Mouse (Mus musculus) common myeloid progenitor, adult 5-6 weeks (primary cell): ENCODE results near the gene Tmem14a. TPM values are rescaled to one million over a fixed set of nuclear protein-coding genes. Genes with fewer than 3 reads are reported as not detected.
"Not testable (repeated sequence)": the region's sequence is repeated elsewhere in the genome, so short reads cannot be mapped to it uniquely, and the experiment has no call there.

ENCODE experiments used
- ATAC-seq: replicated peaks from 2 replicates; pipeline ENCODE4 v1.8.0; 2016; ENCODE audit warnings: low read depth, mild to moderate bottlenecking, moderate TSS enrichment, inconsistent platforms; ENCODE audit not compliant: poor library complexity, severe bottlenecking
- total RNA-seq: library from RNA; stranded (forward); fragments of 200-1000, 187-1606 nt; gene quantifications from 2 replicates; pipeline ENCODE4 v1.2.3, GENCODE M21; 2017

The Tmem14a gene
- total RNA-seq, result 4.3 and 13.6 TPM in 2 replicates

DNA sequence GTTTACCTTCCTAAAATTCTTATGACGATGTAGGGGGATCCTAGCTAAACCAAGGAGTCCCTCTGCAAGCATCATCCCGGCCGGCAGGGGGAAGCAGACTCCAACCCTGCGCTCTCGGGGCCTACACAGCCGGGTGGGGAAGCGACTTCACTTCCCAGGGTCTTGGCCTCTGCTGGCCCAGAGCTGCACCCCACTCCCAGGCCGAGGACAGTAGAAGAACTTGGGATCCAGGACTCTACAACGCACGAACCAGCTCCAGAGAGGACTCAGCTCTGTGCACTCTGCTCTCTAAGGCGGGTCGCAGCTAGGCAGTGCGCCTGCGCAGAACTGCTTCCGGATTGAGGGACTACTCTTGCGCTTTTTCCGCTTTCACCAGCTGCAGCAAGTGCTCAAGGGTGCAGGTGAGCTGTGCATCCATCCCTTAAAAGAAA, at the start of gene Tmem14a:
Tmem14a (plus strand) TSS at position 87 of the 431 bp plus-strand sequence.
- peak; percentile 97 for ATAC-seq

DNA sequence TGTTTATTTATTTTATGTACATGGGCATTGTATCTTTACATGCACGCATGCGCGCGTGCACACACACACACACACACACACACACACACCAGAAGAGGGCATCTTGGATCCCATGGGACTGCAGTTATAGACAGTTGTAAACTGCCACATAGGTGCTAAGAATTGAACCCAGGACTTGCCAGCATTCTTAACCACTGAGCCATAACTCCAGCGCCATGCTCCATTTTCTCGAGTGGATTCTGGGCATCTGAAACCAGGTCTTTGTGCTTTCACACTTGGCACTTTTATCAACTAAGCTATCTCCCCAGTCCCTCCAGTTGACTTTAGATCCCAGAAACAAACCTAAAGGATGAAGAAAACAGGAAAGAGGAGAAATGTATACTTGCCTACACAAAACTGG, 33.2 kb upstream of the Tmem14a start:
- no peak for ATAC-seq

DNA sequence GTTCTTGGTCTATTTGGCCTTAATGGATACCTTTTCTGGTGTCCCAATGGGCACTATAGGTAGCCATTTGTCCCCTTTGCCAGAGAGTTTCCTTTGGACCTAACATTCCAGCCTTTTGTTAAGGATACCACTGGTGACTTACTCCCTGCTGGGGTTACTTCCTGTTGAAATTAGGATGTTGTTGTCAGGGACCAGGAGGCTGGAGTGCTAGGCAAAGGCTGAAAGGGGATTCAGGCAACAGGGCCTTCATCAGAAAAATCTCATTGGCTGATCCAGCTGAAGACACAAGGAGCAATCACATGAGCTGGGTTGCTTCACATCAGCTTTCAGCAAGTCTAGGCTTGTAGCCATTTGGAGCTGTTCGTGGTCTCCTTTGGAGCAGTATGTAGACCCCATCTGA, 12.1 kb upstream of the Tmem14a start:
- no peak for ATAC-seq

DNA sequence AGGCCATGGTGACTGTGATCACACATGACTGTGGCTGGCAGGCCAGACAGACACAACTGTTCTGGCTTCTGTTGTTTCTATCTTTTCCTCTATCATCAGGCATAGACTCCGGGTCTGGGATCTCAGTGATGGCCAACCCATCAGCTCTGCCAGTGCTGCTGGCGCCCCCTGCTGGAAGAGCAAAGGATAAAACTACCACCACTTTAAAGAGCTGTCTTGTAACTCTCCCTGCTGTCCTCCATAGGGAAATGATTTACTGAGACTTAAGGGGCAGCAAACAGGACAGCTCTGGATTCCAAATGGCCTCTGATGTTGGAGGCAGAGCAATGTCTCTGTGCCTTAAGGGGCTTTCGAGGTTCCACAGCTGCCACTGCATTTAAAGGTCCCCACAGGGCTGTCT, 4.8 kb upstream of the Tmem14a start:
- peak; percentile 76 for ATAC-seq

DNA sequence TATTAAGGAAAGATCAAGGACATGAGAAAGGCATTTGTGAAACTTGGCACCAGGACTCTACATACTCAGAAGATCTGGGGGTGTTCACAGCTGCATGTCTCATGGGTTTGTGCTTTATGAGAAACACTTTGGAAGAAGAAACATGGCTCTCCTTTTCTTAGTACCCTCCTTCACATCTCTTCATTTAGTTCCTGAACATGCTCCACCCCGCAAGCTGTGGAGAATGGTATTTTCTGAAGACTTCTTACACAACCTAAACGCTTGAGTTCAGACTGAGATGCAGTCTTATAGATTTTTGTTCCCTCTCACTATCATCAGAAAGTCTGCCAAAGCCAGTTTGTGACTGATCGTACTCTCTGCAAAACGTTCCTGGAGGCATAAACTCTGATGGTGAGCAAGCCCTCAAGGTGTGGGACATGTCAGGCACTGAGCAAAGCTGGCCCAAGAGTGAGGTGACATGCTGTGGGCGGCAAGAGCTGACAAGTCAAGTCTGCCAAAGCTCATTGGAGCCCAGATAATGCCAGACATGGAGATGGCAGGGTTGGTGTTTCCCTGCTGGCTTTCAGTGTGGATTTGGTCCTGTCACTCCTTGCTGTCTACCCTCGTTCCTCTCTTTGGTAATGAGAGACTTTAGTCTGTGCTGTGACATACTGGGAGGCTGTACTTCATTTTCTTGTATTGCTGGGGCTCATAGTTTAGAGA, 4.2 kb upstream of the Tmem14a start:
- not testable (repeated sequence) for ATAC-seq

DNA sequence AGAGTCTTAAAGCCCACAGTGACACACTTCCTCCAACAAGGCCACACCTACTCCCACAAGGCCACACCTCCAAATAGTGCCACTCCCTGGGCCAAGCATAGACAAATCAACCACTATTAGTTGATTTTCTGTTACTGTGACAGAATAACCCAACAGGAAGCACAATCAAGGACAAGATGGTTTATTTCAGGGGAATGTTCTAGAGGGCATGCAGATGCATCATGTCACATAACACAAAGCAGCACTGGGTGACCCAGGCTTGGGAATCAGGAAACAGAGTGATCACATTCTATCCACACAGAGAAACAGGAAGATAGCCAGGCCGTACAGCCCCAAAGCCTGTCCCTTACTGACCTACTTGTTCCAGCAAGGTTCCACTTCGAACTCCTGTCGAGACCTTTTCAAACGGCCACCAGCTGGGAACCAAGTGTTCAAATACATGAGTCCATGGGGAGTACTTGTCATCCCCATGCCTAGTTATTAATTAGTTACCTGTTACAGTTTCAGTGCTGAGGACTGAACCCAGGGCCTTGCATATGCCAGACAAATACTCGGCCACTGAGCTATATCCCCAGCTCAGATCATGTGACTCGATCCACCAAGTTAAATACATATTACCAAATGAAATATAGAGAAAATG, 9.5 kb downstream of the Tmem14a start:
- ATAC-seq, result 0 out of 2 replicates have a peak, but pooled peaks have one; percentile 22

DNA sequence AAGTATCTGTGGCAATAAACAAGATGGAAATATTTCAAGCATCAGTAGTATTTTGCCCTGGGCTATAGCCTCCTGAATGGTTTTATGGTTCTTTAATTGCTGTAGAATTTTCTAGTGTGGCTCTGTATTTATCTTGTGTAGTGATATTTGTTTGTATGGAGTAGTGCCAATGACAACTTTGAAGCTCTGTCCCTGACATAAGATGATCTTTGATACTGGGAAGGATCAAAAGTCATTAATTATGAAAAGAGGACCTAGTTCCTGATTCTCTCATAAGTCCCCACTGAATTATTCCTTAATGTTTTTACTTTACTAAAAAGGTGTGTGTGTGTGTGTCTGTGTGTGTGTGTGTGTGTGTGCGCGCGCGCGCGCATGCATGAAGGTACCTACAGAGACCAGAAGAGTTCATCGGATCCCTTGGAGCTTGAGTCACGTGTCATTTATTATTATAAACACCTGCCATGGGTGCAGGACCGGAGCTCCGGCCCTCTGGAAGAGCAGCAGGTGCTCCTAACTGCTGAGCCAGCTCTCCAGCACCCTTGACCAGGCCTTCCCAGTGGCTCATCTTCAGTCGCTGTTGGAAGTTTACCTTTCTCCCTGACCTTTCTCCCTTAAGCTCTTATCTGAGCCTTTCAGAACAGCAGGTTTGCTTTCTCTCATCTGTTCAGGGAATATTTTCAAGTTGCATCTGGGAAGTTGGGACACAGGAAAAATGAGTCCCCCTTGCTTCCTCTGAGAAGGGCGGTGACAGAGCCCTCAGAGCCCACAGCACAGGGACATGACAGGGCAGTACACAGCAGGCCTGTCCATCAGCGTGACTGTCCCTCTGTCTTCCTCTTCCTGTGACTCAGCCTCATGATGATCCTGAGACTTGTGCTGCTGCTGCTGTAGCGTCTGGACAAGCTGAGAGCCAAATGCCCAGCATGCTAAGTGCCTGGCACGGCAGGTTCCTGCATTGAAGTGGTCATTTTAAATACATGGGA, 10.7 kb downstream of the Tmem14a start:
- not testable (repeated sequence) for ATAC-seq

DNA sequence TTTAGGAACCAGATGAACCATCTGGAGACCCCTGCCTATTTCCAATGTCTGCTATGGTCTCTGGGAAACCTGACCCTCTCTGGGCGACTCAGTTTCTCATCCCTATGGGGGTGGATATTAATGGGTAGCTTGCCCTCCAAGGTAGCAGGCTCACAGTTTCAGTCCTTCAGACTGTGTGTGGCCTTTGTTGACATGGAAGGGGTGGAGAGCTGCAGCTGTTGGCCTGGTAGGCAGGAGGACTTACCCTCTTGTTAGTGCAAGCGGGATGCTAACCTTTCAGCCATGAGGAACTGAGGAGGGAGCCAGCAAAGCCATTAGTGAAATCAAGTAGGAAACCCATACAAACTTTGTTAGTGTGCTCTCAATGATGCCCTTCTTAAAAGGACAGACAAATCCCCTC, 12.0 kb downstream of the Tmem14a start:
- no peak for ATAC-seq

DNA sequence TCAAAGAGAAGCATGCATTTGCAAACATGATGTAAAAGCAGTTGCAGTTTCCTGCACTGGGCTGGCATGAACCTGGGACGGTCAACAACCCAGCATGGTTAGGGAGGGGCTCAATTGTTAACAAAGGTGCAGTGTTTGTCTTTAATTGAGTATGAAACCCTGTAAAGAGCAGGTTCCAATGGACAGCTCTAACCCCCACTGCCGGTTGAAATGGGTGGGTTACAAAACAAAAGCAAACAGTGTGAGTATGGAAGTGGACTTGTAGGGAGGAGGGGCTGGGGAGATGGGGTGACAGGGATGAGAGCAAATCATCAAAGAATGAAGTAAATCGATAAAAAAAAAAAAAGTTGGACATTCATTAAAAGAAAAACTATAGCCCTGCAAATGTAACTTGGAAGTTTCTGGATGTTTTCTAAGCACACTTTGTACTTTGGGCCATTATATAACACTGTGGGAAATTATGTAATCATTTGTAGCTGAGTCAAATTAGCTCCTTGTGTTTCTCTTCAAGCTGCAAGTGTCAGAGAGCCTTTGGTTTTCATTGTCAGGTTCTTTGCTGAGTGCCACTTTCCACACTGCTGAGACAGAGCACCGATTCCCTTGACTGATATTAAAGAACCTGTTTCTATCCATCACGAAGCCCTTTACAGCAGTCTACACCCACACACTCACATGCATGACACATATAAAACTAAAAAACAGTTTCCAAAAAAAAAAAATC, 13.5 kb downstream of the Tmem14a start:
- ATAC-seq, result no peak

DNA sequence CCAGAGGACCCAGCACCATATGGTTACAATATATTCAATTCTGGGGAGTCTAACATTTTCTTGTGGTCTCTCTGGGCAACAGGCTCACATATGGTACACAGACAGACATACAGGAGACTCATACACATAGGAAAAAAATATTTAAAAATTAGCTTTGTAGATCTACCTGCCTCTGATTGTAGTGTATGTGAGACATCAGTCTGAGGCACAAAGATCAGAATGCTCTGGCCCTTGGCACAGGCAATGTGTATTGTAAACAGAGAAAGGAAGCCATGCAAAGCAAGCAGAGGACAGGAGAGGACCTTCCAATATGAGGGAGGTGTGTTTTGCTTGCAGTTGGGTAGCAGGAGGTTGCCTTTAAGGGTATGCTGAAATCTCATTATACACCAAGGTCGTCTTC, 14.1 kb downstream of the Tmem14a start:
- no peak for ATAC-seq

DNA sequence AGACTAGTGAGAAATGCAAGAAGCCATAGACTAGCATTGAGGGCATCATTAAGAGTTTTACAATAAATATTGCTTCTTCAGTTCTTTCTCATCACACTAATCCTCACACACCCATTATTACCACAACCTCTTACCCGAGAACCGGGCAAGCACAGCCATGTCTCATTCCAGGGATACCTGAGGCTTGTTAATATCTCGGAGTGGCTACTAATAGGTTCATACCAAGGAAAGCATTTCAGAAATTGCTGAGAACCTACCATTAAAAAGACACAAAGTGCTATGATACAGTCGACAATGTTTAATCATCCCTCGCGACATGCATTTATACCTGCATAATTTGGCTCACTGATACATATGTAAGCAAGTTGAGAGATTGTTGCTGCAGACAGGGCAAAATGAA, 17.0 kb downstream of the Tmem14a start:
- ATAC-seq, result no peak

DNA sequence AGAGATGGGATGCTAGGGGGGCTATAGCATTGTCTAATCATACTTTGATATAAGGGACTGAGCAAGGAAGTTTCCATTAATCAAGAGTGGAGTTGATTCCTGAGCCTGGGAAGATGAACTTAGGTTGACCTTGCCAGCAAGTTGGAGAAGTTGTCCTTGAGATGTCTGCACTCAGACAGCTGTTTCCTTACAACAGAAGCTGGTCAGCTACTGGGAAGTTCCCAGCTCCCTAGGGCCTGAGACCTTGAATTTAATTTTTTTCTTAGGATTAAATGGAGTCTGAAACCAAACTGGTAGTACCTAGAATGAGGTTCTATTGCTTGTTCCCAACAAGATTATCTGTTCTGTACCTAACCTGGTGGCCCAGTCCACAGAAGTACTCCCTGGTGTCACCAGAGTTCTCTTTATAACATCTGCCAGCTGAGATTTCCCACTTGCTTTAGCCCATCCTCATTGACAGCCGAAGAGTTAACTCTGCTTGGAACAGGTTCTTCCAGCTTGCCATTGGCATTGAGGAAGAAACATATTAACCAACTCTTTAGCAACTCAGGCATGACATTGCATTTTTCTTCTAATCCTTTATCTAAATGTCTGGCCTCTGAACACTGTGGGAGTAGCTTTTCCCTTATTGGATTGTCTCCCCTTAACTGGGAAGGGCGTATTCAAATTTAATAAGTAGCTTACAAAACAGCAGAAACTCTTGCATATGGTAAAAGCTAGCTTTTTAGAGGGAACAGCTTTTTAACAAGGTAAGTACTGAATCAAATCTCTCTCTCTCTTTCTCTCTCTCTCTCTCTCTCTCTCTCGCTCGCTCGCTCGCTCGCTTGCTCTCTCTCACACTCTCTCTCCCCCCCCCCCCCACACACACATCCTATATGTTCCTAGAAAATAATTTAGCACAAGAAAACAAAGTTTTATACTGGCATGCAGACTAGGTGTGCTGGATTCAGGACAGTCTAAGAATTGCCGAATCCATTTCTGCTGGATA, 21.8 kb downstream of the Tmem14a start, which contains the start of gene Gsta3:
Gsta3 (plus strand) TSS at position 679 of the 988 bp plus-strand sequence.
- ATAC-seq, result peak; percentile 96

DNA sequence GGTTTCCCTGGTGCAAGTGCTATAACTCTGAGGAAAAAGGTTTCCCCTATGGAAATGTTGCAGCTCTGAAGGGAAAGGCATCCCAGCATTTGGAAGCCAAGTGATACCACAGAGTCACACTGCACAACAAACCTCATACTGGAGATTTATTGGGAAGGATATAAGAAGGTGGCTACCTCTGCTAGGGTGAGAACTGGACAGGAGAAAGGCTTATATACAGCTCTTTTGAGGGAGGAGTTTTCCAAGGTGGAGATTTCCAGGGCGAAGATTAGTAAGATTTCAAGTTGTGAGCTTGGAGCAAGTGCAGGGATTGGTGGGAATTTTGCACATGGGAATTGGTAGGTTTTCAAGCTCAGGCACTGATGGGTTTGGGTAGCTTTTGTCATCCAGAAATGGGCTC, 22.7 kb downstream of the Tmem14a start:
- no peak for ATAC-seq

DNA sequence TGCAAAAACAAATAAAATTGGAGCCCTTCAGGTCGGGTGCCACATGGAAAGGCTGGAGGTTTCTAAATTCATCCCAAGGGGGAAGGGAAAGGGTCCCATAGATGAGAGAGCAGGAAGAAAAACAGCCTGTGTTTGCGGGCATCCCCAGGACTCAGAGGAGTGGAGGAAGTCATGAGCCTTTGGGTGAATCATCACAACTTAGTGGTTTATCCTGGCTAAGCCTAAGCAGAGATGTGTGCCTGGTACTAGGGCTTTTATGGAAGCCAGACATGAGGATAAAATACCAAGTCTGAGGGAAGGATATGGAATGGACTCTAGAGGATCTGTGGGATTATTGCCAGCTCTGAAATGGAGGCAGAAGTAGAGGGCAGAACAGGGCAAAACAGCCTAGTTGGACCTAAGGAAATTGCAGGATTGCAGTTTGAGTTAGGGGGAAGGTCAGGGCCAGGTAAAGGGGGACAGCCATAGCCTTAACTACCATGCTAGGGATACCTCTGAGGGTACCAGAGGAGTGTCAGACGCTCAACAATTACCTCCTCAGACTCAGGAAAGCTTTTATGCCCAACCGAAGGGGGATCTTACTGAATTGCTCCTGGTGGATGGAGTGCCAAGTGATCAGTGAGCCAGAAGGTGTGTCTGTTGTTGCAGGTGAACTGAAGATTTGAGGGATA, 26.1 kb downstream of the Tmem14a start:
- ATAC-seq, result no peak

DNA sequence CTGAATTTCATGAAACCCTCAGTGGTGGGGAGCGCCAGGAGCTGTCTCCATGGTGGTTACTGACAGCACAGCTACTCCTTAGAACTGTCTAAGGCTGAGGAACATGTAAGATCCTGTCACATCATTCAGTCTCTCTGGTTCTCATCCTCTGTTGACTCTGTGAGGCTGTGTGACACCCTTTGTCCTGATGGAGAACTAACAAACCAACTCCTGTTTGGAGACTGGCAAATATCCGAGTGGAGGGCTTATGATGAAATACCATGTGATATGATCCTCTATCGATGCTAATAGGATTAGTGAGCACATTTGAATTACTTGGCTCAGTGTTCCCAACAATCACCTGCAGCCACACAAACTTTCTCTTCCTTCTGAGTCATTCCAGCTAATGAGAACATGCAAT, 27.8 kb downstream of the Tmem14a start:
- no peak for ATAC-seq

DNA sequence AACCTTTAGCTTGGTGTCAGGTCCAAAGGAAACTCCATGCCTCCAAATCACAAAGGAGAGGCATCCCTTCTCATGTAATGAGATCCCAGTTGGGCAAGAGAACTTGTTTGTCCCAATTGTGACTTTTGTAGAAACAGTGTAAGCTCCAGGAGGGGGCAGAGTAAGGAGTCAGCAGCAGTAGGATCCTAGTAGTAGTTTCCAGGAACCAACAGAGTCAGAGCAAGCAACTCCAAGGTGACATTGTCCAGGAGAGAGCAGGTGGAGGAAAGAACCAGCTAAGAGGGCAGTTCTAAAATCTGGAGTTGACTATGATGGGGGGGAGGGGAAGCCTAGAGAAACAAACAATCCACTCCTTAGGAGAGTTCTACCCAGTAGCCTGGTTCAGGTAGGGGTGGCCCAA, 29.5 kb downstream of the Tmem14a start:
- ATAC-seq, result no peak

DNA sequence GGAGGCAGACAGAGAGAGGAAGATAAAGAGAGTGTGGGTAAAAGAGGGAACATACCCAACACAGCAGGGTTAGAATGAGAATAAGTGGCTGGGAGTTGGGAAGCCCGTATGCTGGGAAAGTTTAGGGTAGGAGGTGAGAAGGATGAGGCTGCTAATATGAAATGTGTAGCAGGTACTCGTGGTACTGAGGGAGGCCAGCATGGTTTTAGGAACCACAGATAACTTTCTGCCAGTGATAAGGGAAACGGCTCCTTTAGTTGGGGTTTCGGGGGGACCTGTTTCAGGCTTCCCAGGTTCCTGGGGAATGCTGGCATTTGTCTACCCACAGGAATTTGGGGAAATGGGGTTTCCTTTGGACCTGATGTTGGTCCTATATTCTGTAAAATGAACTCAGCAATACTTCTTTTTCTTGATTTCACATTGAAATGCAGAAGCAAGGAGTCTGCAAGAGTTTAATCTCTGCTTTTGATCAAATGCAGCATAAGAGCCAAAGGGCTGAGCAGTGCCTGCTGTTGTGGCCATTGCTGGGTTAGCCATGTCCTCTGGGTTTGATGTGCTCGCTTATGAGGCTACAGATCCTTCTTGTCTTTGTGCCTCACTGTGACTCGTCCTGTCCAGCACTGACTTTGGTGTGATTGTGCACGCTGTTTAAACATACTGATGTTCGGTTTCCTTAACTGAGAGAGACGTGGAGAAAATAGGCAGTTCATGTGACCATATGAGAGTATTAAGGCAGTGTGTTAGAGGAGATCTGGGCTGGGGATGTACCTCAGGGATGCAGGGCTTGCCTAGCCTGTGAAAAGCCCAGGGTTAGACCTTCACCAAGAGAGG, 30.4 kb downstream of the Tmem14a start:
- 0 out of 2 replicates have a peak, but pooled peaks have one; percentile 42 for ATAC-seq
